Mouse (Mus musculus) A20 (cell line): Measurements from ENCODE around the gene Npm3.

Source experiments
- DNase-seq: peaks from one replicate; pipeline ENCODE4 v3.0.0-alpha.2; 2011; ENCODE audit warnings: low read depth, low spot score

Npm3 gene

DNA sequence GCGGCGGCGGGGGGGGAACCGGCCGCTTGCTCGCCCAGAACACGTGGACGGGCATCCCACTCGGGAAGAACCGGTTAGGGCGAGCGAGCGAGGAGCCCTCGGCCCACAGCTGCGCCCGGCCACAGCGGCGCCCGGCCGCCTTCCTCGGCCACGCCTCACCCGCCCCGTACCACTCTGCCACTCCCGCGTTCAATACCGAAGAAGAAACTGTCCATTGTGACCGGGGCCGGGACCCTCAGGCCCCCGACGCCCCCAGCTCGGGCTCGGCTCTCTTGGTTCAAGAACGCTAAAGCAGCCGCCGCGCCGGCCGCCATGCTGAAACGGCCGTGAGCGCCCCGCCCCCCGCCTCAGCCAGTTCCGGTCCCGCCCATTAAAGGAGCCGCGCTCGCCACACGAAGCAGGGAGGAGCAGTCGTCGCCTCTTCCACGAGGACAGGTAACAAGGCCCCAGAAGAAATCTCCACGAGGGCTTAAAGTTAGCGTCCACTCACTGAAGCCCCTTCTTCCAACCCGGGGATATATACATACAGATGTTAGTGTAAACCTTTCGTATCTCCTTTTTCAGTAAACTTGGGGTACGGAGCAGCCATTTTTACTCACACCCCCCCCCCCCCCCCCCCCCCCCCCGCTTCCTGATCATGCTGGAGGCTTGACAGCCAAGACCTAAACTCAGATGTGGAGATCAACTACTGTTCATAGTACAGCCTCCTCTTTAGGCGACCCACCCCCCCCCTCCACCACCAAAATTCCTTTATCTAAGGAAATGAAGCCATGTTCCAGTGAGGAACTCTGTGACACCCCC, at the start of gene Npm3:
Npm3 (minus strand) TSS at position 349 of the 801 bp plus-strand sequence.
- peak; percentile 93 for DNase-seq

DNA sequence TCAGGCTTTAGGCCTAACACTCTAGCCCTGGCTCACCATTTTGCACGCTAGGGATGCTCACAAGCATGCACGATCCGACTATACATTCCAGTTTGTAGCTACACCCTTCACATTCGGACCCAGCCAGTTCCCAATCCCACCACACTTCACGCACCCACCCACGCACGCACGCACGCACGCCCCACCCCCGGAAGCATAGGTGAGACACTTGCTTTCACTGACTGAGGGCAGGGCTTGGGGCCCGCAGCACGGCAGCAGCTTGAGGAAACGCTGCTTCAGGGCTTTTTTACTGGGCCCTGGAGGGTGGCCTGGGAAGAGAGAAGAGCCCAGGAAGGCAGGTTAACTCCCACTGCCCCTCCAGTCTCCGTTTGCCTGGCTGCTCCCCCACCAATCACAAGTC, 47.5 kb upstream of the Npm3 start:
- no peak for DNase-seq

DNA sequence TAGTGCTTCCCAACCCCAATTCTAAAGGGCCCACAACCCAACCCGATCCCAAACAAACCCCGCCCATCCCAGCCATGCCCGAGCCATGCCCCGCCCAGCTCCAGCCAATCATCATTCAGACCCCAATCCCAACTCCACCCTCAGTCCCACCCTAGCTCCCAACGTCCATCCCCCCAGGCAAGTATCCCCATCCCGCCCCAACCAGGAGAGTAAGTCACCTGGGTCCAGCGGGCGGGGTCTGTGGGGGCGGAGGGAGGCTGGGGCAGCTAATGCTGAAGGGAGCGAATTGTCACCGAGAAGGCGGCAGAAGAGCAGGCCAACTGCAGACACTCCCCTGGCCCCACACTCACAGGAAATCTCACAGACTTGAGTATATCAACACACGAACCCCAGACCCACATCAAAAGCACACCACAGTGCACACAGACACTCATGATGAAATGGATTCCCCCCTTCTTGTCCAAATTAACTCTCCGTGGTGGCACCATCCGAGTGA, 46.7 kb upstream of the Npm3 start:
- no peak for DNase-seq

DNA sequence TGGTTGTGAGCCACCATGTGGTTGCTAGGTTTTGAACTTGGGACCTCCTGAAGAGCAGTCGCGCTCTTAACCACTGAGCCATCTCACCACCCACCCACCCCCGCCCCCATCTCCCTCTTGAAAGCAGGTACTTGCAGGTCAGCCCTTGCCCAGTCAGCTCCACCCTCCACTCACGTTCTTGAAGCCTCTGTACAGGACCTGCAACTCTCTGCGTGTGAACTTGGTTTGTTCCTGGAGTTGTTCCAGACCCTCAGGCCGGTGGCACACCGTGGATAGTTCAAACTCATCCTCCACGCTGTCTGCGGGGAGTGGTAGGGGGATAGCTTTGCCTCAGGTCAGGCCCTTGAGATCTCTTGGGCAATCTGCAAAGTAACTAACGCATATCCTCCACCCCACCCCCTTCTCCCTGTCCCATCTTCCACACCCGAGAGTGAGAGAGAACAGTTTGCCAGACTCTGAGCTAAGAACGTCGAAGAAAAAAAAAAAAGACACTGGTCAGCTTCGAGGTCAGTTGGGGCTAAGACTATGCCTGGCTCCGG, 46.1 kb upstream of the Npm3 start:
- no peak for DNase-seq

DNA sequence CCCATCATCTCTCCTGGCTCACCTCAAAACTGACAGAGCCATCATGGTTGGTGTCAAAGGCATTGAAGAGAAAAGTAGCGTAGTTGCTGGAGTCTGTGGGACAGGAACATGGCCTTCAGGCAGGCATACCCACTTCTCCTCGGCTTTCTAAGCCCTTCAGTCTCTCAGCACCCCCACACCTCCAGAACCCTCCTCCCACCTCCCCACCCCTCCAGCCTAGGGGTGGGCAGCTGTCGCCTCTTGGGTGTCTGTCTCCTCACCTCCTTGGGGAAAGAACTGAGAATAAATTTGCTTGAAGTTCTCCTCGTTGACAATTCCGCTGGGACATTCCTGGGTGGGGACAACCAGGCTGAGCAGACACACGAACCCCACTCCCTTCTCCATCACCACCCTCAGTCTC, 45.3 kb upstream of the Npm3 start:
- no peak for DNase-seq

DNA sequence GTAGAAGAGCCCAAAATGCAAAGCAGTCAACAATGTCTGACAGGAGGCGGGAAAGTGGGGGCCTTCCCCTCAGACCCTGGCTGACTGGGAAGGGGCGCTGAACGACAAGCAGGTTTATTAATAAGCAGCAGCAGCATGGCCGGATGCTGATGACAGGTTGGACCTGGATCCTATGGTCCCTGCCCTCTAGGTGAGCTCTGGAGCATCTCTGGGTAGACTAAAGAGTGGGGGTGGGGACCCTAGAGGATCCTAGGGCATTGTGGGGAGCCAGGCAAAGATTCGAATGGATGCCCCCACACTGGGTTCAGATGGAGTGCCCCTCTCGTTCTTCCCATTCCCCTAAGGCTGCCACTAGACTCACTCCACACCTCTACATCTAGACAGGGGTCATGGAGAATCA, 43.0 kb upstream of the Npm3 start:
- DNase-seq = no peak

DNA sequence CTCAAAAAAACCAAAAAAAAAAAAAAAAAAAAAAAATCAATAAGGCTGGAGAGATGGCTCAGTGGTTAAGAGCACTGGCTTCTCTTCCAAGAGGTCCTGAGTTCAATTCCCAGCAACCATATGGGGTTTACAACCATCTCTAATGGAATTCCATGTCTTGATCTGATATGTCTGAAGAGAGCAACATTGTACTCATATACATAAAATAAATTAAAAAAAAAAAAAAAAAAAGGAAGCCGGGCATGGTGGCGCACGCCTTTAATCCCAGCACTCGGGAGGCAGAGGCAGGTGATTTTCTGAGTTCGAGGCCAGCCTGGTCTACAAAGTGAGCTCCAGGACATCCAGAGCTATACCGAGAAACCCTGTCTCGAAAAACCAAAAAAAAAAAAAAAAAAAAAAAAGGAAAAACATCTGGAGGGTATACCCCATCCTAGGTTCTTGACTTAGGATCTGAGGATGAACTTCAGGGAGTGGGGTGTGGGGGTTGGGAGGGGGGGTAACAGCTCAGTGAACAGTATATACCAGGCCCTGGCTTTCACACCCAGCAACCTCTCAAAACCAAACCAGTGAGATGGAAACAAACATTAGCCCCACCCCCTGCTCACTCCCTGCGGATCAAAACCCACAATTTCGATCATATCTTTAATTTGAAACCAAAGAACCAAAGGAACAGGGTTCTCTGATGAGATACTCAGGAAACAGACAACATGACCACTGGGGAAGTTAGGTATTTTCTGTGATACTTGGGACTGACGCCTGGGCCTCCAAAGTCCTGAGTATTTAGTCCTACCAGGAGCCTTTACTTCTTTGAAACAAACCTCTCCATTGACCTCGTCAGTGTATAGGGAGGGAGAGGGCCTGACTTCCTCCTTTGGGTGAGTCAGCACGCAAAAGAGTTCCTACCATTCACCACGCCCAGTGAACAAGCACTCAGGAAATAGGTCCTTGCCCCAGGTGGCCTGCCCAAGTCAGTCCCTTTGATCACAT, 40.8 kb upstream of the Npm3 start:
- peak; percentile 82 for DNase-seq

DNA sequence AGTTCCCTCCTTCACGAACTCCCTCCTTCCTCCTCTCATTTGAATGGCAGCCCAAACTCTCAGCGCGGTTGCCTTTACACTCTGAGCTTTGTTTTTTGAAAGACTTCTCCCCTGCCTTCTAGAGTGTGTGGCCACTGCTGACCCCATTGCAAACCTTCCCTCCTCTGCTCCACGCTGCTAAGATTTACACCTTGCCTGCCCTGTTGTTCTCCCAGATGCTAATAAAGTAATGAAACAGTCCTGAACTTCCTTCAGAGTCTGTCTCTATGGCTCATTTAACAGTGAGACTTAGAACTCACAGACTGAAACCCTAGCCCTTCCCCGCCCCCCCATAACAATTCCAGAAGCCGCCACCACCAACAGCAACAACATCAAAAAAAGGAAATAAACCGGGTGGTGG, 40.0 kb upstream of the Npm3 start:
- DNase-seq = no peak

DNA sequence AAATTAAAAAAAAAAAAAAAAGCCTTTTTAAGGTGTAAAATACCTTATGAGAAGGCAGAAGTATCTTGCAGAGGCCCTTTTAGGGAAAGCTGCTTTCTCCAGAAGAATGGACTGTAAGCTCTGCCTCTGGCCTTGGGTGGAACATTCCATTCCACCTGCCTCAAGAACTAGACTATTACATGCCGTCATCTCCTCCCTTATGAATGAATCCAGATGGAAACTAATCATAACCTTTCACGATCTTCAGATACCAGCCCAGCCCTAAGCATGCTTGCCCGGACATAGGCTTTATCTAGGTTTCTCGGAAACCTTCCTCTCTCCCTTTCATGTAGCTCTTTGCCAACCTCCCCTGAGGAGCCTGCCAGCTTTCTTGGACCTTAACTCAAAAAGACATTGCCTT, 38.9 kb upstream of the Npm3 start:
- no peak for DNase-seq

DNA sequence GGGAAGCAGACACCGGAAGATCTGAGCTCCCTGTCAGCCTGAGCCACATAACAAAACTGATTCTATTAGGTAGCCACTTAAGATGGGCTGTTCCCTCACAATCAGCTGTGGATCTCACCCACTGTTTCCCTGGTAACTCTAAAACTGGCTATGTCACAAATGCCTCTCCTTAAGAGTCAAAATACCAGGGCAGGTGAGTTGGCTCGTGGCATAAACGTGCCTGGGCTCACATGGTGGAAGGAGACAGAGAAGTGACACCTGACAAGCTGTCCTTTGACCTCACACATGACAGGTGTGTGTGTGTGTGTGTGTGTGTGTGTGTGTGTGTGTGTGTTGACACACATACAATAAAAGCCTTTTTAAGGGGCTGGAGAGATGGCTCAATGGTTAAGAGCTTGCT, 38.1 kb upstream of the Npm3 start:
- no peak for DNase-seq

DNA sequence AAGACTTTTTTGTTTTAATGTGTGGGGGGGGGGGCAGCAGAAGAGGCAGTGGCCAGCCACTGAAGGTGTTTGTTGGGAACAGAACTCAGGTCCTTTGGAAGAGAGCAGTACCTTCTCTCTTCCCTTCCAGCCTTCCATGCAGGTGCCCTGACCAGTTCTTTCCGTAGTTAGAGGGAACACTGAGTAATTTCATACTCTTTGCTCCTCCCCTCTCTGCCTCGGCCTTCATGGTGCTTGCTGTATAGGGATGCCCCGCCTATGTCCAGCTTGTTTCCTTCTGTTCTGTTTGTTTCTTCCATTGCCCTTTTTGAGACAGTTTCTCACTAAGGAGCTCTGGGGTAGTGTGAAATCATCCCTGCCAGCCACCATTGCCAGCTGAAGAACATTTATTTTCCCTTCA, 36.1 kb upstream of the Npm3 start:
- no peak for DNase-seq

DNA sequence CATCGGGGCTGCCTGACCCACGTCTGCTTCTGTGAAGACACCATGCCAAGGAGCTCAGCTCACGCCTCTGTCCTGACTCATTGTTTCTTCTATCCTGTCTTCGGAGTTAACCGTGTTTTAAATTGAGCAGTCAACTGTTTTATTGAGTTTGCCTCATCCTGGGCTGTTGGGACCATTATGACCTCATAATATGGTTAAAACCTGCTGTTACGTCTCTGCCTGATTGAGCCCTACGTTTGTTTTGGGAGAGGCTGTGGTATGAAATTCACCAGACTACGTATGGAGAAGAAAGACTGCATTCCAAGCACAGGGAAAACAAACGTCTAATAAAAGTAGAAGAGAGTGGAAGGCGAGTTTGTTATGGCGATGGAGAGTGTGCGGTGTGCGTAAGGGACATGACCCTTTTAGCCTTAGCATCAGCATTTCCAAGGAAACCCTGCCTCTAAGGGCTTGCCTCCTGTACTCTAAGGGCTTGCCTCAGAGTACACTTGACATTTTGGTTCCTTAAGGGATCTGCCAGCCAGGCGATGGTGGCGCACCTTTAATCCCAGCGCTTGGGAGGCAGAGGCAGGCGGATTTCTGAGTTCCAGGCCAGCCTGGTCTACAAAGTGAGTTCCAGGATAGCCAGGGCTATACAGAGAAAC, 34.7 kb upstream of the Npm3 start:
- DNase-seq = no peak

DNA sequence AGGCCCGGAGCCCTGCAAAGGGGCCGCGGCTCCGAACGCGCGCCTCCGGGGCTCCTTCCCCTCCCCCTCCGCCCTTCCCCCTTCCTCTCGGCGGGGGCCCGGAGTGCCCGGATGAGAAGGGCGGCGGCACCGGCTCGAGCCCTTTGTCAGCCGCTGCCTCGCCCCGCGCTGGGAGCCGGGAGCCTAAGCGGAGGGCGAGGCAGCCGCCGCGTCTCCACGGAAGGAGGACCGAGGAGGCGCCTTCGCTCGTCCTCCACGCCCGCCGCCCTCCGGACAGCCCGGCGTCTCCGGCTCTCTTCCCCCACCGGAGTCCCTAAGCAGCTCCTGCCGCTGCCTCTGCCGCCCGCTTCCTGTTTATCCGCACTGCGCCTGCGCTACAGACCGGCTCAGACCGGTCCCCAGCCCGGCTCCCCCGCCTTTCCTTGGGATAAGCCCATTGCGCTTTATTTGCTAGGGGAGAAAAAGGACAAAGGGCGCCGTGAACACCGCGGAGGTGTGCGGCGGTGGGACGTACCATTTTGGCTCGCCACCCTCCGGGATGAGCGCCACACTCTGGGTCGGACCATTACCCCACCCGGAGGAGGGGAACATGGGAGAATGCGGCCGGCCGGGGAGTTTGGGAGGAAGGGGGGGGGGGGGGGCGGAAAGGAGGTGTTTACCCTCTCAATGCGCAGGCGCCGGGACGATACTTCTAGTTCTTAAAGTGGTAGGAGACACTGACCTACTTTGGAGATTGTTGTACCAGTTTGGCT, 34.0 kb upstream of the Npm3 start, which contains the start of gene Mgea5:
Mgea5 (minus strand) TSS at position 657 of the 752 bp plus-strand sequence.
- peak; percentile 99 for DNase-seq

DNA sequence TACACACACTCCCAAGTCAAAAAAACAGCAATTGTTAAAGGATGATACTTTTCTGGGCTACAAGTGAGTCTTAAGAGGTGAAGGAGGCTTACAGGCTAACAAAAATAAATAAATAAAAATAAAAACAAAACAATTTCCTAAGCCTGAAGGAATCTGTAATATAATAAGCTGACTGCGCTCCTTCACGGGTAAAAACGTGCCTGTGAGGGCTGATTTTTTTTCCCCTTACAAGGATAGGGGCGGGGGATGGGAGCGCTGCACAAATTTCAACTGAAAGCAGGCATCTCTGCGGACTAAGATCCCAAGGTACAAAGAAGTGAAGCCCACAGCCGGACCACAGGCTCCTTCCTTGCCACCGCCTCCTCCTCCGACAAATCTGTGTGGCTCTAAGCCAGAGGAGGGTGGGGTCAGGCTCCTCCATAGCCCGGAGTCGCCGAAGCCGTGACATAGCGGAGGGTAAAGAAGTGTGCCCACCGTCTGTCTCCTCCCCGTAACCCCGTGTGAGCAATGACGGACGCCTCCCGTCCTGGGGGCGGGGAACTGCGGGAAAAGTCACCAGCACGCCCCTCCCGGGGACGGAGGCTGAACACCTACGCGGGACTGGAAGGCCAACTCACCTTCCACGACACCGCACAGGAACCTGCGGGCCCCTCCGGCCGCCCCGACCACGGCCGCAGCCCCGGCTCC, 33.1 kb upstream of the Npm3 start:
- DNase-seq = peak; percentile 85

DNA sequence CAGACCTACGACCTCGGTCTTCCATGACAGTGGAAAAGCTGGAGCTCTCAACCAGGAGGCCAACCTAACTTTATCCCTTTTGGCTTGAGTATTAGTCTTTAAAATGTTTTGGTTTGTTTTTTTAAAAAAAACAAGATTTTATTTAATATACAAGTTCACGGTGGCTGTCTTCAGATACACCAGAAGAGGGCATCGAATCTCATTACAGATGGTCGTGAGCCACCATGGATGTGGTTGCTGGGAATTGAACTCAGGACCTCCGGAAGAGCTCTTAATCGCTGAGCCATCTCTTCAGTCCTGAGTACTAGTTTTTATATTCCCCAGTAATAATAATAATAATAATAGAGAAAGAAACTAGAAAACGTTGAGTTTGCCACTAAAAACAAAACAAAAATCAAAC, 32.3 kb upstream of the Npm3 start:
- peak; percentile 22 for DNase-seq

DNA sequence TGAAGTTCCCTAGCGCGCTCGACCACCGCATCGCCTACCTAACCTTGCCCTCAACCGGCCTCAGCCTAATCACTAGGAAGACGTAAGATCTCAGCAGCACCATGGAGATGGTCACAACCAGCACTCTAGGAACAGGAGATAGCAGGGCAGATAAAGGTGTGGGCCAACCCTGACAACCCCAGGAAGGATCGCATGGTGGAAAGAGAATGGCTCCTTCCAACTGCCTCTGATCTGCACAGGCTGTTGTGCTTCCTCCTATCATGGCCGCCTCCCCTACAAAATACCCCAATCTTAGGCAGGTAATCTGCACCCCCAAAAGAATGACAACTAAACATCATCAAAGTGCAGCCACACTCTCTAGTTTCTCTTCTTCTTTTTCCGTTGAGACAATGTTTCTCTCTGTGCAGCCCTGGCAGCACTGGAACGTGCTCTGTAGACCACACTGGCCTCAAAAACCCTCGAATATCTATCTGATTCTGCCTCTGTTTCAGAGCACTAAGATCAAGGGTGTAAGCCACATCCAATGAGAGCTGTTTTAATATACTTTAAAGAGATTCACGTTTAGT, 31.0 kb upstream of the Npm3 start:
- peak; percentile 71 for DNase-seq

DNA sequence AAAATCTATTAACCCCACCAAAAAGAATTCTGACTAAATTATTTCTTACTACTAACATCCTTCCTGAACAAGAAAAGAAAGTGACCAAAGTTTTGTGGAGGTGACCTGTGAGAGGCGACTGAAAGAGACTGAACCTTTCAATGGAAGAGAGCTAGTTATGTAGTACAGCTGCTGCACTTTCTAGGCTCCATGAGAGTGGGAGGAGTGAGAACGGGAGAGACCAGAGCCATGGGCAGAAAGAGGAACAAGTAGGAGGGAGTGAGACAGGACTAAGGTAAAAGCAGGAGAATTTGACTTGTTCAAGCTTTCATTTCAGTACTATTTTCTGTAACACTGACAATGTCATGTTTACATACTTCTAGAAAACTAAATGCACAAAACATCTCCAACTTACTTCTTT, 26.1 kb upstream of the Npm3 start:
- no peak for DNase-seq

DNA sequence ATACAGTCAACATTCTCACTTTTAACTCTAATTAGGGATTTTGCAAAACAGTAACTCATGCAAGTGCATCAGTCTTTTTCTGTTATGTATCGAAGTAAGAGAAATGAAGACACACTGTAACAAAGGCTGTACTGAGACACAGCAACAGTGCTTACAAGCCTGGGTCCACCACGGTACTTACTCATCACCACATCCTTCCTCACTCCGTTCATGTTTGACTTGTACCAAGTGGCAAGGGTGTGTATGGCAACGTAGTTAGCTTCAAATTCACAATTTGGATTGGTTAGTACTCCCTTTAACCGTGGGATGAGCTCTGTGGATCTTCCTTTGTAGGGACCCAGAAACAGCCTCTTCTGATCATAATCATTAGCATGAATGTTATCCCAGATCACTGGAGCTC, 22.1 kb upstream of the Npm3 start:
- DNase-seq = no peak

DNA sequence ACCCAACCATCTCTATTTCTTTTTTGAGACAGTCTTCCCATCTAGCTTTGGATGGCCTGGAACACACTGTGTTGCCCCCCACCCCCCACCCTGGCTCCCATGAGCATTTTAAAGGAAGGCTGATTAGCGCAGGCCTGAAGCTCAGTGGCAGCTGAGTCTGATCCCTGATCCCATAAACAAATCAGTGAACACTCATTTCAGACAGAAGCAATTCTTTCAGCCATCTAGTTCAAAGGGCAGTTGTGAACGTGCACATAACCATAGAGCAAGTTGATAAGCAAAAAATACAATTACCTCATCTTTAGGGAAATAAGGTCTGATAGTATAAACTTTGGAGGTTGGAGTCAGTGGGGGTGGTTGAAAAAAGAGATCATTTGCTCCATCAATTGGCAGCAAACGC, 11.4 kb upstream of the Npm3 start:
- no peak for DNase-seq

DNA sequence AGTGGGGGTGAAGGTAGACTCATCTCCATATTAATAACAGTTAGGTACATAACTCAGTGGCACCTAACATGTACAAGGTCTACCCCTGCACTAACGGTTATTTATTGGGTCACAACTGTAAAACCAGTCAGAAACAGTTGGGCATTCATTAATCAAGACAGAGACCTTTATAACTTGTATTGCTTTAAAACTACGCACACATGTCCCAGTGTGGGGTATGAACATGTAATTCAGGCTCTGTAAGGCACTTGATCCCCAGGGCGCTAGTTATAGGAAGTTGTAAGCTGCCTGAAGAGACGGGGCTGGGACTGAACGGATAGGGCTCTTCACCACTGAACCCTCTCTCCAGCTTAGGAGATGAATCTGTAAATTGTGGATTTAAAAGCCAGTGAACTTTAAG, 9.3 kb upstream of the Npm3 start:
- no peak for DNase-seq
